Mouse (Mus musculus): ENCODE data around the gene Brf1.

The Brf1 gene

DNA sequence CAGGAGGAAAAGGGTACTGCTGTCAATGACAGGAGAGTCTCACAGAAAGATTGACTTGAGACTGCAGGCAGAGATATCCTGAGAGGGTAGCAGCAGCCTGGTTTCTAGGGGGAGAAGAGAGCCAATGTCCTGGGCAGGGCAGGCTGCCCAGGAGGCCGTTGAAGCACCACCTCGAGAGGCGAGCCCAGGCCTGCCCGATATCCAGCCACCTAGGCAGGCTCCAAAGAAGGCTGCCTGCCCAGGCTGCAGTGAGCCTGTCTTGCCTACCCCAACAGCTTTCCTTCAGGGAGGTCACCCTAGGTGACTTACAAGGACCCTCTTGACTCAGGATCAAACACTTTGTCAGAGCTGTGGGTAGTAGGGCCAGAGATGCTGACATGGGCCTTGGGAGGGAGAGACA, 60.3 kb downstream of the Brf1 start:
- no peak for DNase-seq (ENCODE audit: inconsistent ontology term)

GRCm38 (mm10) chr12:112938873-112939565, 61.5 kb downstream of the Brf1 start:
- no peak for DNase-seq (ENCODE audit: inconsistent ontology term)

DNA sequence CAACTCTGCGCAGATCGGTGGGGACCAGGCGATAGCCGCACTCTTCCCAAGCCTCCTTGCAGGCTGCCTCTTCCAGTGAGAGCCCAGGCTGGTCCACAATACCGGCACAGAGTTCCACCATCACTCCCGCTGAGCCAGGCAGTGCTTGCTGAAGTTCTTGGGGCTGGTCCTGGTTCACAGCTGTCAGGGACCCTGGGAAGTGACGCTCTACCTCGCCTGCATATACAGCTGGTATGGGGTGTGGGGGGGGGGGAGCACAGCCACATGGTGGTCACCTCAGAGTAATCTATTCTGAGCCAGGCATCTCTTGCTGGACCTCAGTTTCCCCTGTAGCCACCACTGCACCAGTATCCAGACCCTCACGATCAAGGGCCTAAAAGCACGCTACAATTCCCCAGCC, 62.1 kb downstream of the Brf1 start:
- no peak for DNase-seq (ENCODE audit: inconsistent ontology term)

DNA sequence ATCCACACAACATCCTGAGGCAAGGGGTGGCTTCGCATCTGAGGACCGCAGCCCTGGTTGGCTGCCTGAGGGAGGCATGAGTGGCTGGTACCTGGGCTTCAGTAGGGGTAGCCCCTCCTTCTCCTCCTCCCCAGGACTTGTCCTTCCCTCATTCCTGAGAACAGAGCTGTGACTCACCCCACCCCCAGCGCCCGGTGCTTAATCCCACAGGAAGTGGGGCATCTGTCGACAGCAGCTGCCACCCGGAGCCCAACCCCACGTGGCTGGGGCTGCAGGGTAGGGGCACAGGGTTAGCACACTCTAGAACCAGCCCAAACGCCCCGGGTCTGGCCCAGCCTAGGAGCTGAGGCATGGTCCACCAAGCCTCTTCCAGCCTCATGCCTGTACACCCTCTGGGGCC, 62.6 kb downstream of the Brf1 start:
- DNase-seq (ENCODE audit: inconsistent ontology term): peak; percentile 37

- DNase-seq (ENCODE audit: inconsistent ontology term): no peak
Observed at GRCm38 (mm10) chr12:112932647-112933046, 67.9 kb downstream of the Brf1 start.

DNA sequence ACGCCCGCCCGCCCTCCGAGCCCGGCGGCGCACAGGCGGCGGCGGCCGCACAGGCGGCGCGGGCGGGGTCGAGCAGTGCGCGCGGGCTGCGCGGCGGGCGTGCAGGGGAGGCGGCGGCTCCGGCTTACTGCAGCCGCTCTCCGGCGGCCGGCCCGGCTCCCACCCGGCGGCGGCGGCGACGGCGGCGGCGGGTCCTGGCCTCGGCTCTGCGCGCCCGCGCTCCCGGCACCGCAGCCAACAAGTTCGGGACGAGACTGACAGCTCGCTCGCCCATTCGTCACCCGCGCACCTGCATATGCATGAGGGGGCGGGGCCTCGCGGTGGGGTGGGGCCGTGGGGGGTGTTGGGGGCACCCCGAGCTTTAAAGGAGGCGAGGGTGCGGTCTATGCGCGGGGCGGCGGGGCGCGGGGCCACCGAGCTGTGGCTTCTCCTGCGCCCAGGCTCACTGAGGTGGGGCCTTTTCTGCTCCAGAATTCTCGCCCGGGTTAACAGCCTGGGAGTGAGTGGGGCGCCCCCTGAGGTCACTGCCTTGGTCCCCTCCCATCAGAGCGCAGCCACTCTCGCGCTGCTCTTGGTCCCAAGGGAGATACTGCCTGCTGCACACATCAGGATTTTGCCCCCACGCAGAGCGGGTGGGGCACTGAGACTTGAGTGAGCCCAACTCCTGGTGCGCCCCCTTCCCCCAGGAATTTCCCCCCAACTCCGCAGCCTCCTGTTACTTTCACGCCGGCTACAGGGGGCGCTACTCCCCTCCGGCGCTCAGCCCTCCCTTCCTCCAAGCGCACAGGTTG, 70.7 kb downstream of the Brf1 start, which contains the start of gene Jag2:
Gene Jag2, minus strand, starts transcription at position 215 of the 791 bp plus-strand sequence.
- DNase-seq (ENCODE audit: inconsistent ontology term): no peak

DNA sequence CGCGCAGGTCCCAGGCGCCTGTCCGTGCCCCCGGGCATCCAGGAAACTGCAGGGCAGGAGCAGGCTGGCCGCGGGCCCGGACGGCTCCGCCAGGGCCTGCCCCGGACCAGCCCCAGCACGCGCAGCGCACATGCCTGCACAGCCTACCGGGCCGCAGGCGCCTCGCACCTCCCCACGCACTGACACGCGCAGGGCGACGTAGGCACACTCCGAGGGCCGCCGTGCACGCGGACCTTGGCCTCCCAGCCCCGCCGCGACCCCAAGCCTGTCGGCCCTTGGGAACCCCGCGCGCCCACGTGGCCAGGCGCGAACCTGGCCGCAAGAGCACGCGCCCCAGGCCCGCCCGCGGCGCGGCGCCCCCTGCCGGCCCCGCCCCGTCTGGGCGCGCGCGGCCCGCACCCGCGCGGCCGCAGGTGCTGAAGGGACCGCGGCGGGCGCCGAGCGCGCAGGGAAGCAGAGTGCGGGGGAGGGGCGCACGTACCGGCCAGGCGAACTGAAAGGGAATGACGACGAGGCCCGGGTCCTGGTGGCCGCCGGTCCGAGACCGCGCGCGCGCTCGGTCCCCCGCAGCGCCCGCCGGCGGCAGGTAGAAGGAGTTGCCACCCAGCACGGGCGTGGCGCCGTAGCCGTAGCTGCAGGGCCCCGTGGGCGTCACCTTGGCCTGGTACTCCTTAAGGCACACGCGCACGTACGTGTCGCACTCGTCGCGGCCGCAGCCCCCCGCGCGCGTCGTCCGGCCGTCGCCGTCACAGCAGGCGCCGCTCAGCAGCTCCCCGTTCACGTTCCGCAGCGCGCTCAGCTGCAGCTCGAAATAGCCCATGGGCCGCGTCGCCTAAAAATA, 71.9 kb downstream of the Brf1 start:
- peak; percentile 37 for DNase-seq (ENCODE audit: inconsistent ontology term)

DNA sequence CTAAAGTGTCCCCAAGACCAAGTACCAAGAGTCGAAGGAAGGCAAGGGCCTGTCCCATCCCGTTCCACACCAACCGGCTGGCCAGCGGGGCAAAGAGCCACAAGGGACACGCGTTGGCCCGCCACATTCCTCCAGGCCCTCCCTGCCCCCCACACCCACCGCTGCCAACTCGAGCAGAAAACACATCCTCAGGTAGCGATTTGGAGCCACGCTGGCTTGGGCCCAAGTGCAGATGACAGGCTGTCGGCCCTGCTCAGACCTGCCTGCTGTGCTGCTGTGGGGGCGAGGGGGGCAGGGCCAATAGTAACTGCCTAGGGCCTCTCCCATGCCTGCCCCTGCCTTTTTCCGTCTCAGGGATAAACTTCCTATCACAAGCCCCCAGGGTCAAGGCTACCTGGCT, 73.2 kb downstream of the Brf1 start:
- DNase-seq (ENCODE audit: inconsistent ontology term): no peak

- DNase-seq (ENCODE audit: inconsistent ontology term): no peak
Observed at GRCm38 (mm10) chr12:112925950-112926349, 74.6 kb downstream of the Brf1 start.

DNA sequence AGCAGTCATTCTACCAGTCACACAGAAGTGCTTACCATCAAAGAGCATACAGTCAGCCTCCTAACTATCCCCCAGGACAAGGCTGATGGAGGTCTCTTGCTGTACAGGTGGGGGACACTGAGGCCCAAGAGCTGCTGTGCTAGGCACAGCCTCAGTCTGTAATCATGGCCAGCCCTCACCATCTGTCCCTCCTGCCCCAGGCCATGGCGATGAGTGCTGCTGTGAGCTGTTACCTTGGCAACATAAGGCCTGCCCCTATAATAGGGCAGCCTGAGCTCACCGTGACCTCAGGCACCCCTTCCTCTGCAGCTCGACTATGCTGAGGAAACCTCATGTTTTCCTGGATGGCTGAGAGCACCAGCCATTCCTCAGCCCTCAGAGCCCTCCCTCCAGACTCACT, 78.0 kb downstream of the Brf1 start:
- DNase-seq (ENCODE audit: inconsistent ontology term): no peak

DNA sequence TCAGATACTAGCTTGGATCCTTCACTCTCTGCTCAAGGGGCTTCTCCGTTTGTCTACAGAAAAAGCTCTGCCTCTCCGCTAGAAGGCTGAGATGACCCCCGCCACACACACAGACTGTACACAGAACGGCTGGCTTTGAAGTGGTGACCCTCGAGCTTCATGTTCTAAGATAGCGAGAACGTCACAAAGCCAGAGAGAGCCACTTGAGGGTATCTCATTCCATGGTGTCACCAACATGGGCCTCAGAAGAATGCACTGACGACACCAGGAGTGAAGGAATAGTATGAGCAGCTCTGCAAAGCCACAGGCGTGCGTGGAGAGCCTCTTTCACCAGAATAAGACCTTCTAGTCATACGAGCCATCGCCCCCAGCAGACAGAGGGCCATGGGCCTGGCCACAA, 79.0 kb downstream of the Brf1 start:
- no peak for DNase-seq (ENCODE audit: inconsistent ontology term)

DNA sequence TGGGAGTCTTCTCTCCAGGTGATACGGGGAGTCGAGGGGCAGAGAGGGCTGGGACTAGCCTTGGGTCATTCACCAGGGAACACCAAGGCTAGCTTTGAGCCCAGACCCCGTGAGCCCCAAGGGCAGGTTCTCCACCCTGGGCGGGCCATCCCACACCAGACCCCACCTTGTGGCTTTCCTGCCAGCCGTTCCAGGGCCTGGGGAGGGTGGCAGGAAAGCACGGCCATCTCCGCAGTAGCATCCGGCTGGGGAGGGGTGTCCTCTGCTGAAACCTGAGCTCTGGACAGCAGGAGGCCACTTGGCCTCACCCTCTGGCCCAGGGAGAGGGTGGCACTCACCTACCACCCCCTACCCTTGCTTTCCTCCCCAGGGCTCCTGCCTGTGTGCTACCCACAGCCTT, 82.6 kb downstream of the Brf1 start:
- no peak for DNase-seq (ENCODE audit: inconsistent ontology term)

GRCm38 (mm10) chr12:112917486-112917885, 83.0 kb downstream of the Brf1 start:
- no peak for DNase-seq (ENCODE audit: inconsistent ontology term)

- no peak for DNase-seq (ENCODE audit: inconsistent ontology term)
Observed at GRCm38 (mm10) chr12:112916698-112917400, 83.7 kb downstream of the Brf1 start.

DNA sequence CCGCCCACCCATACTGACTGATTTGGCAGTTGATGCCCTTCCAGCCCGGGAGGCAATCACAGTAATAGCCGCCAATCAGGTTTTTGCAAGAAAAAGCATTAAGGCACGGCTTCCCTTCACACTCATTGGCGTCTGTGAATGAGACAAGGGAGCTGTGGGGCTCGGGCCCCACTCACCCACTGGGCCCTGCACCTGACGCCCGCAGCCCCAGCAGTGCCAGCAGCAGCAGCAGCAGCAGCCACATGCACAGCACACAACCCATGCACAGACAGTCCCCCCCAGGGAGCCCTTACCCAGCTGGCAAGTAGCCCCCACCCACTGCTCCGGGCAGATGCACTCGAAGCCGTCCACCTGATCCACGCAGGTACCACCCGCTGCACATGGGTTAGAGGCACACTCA, 84.9 kb downstream of the Brf1 start:
- DNase-seq (ENCODE audit: inconsistent ontology term): no peak

- no peak for DNase-seq (ENCODE audit: inconsistent ontology term)
Observed at GRCm38 (mm10) chr12:112914527-112914926, 86.0 kb downstream of the Brf1 start.

- DNase-seq (ENCODE audit: inconsistent ontology term): no peak
Observed at GRCm38 (mm10) chr12:112912951-112913745, 87.4 kb downstream of the Brf1 start.

DNA sequence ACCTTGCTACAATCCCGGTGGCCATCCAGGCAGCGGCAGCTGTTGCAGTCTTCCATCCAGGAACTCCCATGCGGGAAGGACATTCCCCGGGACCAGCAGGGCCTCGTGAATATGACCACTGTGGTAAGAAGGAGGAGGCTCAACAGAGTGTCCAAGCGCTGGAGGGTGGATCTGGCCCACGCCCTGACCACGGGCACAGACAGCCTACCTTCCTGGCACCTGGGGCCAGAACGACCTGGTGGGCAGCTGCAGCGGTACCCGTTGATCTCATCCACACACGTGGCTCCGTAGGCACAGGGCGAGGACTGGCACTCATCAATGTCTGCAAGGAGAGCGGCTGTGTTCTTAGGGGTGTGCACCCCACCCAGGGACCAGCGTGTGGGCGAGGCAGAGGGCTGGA, 88.8 kb downstream of the Brf1 start:
- no peak for DNase-seq (ENCODE audit: inconsistent ontology term)

Data from Muller cell, postnatal 12 days (primary cell).